Mouse (Mus musculus) urinary bladder, postnatal 14 days (tissue): ENCODE results near the gene Itga11.
"Not testable (repeated sequence)": the region's sequence is repeated elsewhere in the genome, so short reads cannot be mapped to it uniquely, and the experiment has no call there.

Experiments used
- DNase-seq: peaks from one replicate; pipeline ENCODE4 v3.0.0; 2021; ENCODE audit warnings: low spot score

The Itga11 gene

DNA sequence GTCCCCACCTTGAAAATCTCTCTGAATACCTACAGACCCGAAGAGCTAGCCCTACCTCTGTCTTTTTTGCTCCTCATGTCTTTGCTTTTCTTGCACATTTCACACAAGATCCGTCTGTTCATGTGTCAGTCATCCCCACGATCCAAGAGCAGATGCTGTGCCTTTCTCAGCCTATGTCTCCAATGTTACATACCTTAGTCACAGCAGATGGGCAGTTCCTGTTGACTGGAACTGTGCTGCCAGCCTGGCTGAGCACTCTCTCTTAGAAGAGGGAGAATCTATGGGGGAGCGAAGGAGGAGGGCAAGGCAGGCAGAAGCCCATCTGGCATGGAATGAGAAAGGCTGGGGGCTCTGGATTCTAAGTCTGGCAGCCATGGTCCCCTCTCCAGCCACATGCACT lies 87.7 kb downstream of the Itga11 start:
- no peak for DNase-seq

DNA sequence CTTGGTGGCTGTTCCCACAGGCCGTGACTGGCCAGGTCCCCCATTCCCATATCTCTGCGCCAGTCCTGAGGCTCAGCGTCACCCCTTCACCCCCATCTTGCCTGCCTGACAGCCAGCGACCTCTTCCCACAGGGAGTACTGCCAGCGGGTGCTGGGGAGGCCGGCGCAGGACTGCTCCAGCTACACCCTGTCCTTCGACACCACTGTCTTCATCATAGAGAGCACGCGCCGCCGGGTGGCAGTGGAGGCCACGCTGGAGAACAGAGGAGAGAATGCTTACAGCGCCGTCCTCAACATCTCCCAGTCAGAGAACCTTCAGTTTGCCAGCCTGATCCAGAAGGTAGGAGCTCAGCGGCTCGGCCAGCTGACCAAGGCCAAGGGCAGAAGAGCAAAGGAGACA lies 89.8 kb downstream of the Itga11 start:
- no peak for DNase-seq

DNA sequence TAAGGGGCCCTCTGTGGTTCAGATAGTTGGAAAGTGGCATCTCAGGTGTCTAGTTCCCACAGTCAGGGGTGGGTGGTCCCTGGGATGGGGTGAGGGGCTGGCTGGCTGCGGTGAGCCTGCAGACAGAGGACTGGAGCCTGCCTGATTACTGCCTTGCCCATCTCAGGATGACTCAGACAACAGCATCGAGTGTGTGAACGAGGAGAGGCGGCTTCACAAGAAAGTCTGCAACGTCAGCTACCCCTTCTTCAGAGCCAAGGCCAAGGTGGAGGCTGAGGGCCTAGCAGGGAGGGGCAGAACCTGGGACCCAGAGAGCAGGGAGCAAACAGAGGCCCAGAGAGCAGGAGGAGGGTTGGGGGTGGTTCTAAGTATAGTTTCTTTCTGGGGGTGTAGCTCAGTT lies 90.7 kb downstream of the Itga11 start:
- DNase-seq, result no peak

DNA sequence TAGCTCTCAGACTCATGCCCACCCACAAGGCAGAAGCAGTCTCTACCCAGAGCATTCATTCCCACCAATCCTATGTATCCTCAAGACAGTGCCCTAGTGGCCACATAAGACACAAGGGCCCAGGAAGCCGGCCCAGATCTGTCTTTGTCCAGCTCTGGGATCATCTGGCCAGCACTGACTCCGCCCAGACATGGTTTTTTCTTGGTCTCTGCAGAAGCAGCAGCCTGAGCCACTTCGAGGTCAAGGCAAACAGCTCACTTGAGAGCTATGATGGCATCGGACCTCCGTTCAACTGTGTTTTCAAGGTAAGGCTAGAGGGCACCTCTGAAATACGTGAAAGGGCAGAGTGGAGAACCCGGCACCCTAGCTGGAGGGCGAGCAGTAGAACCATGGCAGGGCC lies 95.1 kb downstream of the Itga11 start:
- no peak for DNase-seq

DNA sequence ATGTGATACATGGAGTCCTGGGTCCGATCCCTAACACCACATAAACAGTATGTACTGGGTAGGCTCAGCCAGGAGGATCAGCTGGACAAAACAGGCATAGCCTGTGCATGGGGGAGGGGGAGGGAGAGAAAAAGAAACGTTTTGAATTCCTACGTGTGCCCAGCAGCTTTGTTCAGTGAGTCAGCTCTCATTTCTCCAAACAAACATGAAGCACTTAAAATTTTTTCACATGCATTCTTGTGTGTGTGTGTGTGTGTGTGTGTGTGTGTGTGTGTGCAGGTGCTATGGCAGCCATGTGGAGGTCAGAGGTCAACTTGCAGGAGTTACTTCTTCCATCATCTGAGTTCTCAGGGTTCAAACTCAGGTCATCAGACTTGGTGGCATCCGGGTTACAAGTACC lies 97.8 kb downstream of the Itga11 start:
- no peak for DNase-seq

DNA sequence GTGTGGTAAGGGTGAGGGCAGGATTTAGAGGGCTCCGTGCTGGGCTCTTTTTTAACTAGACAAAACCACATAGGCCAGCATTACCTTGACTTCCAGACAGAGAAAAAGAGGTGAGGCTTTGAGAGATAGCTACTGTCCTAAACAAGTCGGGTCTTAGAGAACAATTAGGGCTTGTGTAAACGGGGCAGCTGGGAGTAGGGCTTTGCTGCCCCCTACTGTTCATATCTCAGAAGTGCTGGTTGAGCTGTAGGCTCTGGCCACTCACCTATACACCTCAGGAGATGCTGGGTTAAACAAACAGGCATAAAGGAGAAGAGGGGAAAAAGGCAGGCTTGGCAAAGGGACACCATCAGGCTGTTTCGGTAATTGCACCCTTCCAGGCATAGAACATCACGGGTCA lies 99.8 kb downstream of the Itga11 start:
- DNase-seq, result peak; percentile 60

DNA sequence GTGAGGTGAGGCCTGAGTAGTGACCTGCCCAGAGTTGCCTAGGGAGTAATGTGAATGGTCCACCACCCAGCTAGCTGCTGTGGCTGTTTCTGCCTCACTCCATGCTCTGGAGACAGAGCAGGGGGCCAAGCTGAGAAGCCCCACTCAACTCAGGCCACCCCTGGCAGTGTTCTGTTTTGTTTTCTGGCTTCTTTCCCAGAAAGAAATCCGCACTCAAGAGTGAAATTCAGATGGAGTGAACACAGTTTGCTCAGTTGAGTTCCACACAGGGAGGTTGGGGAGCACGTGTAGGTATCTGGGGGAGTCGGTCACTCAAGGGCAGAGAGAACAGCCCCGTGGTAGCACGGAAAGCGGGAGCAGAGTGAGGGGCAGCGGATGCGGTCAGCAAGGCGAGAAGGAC lies 101.1 kb downstream of the Itga11 start:
- no peak for DNase-seq

DNA sequence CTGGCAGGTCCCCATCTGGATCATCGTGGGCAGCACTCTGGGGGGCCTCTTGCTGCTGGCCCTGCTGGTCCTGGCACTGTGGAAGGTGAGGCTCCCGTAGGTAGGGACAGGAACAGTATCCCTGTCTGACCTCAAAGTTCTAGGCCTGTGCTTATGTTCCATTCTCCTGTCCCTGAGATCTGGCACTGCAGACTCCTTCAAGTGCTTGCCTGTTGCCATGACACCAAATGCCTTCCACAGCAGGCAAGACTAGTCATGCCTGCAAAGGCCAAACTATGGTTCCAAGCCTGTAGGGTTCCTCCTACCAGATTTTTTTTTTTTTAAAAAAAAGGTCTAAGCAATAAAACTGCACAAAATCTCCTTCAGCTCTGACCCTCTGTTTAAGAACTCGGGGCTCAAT lies 104.3 kb downstream of the Itga11 start:
- DNase-seq, result peak; percentile 54

DNA sequence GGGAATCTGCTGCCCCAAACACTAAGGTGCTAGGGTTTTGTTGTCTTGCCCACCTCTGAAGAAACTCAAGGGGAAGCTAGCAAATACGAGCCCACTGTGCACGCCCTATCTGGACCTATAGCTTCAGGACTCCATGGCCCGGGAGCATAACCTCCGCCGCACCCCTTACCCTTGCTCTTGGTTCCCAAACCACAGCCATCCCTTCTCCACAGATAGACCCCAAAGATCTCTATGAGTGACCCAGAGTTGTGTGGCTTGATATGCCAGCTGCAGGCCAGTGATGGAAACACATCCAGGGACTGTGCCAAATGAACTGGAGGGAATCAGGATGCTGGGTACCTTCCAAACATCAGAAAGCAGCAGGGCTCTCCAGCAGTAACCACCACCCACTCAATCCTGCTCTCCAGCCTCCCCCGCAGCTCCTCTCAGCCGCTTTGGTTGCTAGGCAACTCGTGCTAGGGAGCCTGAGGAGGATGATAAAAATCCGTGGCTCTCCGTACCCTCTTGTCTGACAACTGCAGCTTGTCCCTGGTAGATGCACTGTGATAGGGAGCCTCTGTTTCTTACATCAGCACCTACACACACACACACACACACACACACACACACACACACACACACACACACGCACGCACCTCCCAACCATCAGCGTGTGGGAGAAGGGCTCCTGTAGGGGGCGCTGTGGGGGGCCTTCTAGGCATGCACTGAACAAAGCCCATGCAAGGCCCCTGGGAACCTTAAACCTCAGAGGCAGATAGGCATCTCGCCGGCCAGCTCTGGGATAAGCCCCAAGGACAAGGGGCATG lies 105.6 kb downstream of the Itga11 start:
- no peak for DNase-seq

DNA sequence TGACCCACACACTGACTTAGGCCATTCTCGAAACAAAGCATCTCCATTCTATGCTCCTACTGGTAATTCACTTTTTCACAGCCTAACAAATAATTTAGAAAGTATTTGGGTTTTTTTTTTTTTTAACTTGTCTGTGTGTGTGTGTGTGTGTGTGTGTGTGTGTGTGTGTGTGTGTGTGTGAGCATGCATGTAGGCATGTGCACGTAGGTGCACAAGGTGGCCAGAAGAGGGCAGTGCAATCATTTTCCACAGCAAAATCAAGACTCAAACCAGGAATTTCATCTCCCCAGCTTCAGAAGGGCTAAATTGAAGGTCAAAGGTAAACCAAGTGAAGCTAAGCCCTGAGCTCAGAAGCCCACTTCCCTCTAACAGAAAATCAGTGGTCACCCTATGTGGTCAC lies 106.6 kb downstream of the Itga11 start:
- DNase-seq, result no peak

DNA sequence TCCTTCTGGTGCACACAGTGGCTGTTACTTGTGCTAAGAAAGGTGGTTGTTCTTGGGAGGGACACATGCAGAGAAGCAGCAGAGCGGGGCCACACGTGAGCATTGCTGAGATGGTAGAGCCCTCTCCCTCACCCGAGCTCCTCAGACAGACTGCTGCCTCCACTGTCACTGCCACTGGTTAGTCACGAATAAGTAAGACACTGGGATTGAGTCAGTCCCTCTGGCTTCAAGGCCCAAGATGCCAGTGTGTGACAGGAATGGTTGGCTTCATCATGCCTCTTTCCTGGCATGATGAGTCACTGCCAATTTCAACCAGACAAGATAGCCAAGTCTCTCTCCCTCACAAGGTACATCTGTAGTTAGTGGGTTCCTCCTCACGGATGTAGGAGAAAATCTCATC lies 109.1 kb downstream of the Itga11 start:
- DNase-seq, result no peak

DNA sequence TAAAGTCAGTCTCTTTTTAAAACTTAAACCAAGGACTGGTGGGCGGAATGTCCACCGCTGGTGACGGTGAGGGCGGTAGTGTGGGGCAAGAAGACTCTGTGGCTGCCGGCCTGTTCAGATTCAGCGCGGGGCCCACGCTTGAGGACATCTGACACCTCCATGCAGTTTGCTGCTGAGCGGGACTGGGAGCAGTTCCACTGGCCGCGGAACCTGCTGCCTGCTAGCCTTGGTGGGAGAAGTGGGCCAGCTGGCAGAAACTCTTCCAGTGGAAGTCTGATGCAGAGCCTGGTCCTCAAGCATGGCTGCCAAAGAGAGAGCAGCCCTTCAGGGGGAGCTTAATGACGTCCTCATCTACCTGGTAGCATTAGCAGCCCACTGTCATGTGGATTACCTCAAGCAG lies 112.2 kb downstream of the Itga11 start:
- no peak for DNase-seq

DNA sequence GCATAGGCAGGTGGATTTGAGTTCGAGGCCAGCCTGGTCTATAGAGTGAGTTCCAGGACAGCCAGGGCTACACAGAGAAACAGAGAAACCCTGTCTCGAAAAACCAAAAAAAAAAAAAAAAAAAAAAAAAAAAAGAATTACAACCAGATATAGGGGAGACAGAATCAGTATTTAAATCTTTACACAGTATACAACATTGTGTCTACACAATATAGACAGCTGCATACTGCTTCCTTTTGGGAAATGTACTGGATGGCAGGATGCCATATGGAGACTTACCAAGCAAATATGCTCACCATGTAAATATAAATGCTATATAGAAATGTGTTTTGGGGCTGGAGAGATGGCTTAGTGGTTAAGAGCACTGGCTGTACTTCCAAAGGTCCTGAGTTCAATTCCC lies 121.6 kb downstream of the Itga11 start:
- DNase-seq, result not testable (repeated sequence)

DNA sequence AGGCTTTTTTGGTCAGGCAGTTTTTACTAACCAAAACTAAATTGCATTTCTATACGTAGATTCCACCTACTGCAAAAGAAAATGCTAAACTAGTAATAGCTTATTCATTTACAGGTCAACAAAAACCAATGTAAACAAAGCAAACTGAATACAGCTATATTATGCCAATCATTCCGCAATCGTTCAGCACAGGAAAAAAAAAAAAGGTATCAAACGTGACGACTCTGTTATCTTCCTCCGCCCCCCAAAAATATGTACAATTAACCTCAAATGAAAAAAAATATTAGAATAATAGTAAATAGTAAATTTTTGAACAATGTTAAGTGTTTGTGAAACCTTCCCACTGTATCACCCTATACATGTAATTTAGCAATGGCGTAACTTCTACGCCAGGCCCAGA lies 132.5 kb downstream of the Itga11 start:
- no peak for DNase-seq

DNA sequence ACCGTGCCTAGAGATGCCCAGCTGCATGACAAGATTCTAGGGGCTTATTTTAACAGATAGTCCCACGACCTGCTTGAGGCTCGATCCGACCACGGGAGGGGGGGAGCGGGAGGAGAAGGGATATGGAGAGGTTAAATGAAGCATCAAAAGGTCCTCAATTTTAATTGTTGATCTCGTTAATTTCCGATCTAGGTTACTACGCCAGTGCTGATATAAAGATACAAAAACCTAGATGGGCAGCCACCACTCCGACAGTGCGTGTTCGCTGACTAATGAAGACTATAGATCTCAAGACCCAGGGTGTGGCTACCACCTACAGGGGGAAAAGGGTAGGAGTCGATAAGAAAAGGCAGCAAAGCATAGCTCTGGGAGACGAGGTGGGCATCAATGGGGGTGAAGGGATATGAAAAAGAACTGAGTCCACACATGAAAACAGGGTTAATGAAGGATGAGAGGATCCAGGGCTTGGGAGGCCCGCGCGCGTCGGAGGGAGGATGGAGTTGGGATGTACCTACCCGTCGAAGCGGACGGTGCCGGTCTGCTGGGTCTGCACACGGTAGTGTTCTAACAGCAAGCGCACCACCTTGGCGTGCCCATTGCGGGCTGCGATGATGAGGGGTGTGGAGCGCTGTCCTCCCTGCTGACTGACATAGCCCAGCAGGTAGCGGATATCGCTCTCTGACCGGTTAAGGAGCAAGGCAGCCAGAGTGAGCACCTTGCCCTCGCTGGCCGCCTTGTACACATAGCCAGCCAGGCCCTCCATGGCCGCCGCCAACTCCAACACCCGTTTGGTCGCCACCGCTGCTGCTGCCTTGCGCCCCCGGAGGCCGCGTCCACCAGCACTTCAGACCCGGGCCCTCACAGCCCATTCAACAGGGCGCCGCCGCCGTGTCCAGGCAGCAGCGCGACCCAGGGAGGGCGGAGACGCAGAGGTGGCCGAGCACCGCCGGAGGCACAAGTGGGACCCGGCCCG lies 133.2 kb downstream of the Itga11 start:
- DNase-seq, result no peak

DNA sequence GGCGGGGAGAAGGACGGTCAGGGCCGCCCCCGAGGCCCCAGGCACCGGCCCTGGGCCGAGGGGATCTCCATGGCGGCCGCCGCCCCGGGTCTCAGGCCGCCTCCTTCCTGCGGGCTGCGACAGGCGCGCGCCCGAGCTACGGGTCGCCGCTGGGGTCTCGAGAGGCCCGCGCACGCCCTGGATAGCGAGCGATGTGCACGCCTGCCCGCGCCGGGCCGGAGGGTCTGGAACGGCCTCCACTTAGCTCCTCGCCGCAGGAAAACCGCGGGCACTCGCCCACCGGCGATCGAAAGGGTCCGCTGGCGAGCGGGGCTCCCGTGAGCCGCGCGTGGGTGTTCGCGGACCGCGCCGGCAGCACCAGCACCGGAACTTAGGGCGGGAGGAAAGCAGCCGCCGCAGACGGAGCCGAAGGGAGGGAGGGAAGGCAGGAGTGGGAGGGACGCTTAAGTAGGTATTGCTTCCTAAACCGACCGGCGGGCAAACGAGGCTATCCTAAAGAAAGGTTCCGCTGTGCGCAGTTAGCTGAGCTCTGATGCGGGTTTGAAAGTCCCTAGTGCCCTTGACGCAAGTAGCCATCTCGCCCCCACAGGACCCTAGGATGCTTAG lies 134.0 kb downstream of the Itga11 start, which contains the start of gene Fem1b:
TSS of gene Fem1b (minus strand) at position 419 of the 606 bp plus-strand sequence.
- DNase-seq, result peak; percentile 91

DNA sequence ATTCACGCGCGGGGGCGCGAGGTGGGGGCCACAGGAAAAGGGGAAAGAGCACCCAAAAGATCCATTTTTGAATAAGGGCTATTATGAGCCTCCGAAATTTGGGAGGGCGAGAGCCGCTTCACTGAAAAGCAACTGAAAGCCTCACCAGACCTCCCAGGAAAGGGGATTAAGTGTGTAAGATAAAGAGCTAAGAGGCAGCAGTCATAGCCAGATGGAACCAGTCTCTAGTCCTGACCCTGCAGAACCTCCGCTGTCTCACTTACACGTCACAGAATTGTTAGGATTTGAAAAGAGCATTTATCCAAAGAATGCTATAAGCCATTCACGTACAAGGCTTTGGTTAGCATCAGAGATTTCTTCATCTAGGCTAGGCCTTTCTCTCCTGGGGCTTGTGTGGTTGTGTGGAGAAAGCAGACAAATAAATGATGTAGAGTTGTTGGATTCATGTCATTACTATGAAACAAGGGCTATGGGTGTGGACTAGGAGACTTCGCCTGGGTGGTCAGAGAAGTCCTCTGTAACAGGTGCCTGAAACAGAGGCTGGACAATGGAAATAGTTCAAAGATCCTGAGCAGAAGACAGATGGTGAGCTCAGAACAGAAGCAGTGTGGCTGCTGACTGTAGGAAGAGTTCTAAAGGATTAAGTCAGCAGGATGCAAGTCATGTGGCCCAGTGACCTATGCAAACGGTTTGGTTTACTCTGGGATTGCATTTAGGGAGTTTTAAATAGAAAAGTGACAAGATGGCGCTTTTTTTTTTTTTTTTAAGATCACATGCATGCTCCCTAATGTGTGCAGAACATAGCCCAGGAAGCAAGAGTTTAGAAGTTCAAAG lies 134.8 kb downstream of the Itga11 start:
- DNase-seq, result no peak

DNA sequence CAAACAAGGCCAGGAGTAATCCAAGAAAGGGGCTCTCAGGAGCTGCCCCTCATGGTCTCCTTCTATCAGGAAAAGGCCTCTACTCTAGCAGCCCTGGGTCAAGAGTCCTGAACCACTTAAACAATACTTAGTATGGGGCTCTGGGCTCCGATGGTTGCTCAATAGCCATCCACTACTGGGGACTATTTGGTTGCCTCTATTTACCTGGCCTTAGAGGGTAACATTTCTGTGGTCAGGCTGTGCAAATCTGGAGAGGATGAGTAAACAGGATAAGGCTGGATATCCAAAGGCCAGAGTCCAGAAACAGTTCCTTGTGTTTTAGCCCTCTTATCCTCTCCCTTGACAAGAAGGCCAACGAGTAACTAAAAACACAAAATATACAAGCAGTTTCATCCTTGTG lies 137.1 kb downstream of the Itga11 start:
- no peak for DNase-seq

DNA sequence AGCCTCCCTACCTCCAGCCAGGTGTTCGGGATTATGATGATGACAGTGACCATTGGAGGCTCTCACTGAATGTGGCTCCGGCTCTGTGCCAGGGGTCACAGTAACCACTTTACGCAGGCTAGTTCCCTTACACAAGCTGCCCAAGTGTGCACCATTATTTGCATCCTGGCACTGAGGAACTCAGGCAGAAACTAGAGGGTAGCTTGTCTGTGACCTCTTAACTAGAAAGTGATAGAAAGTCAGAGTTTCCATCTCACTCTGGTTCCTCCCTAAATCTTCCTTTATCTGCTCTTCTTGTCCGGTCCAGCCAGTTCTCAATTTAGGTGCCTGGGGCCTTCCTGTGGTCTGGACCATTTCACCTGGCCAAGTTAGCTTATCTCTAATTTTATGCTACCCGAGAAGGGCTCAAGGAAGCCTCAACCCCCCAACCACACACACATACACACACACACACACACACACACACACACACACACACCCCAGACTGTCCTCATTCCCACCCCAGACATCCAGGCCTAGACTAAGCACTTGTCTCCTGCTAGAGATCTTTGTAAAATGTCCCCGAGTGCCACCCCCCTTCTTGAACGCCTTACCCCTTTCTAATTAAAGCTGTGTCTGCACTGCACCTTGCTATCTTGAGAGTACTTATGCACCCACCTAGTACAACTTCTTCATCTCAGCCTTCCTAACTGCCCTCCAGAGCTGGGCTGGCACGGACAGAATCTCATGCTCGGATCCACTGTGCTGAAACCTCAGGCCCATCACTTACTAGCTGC lies 138.9 kb downstream of the Itga11 start:
- DNase-seq, result no peak

DNA sequence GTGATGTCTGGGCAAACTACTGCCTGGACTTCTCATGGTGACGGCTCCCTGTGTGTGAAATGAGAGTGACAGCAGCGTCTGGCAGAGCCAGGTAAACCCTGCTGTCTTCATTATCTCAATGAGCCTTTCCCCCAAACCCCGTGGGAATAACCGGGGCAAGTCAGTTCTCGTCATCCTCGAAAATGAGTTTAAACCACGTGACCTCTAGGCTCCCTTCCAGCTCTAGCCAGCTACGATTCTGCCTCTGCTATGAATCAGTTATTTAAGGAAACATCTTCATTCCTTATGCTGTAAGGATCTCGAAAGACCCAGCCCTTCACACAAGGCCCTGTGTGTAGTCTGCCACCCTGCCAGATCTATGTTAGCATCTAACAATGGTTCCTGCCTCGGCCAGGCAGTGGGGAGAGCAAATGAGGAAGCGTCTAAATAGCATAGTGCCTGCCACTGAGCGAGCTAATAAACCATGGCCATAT lies 139.5 kb downstream of the Itga11 start:
- DNase-seq, result peak; percentile 72
